Mouse (Mus musculus) heart, embryonic 14.5 days (tissue): ENCODE results near the gene Stpg2. TPM values are rescaled to one million over a fixed set of nuclear protein-coding genes. Genes with fewer than 3 reads are reported as not detected.

ENCODE experiments used
- ATAC-seq: fragments of 200-750 bp; cut with Nextera tagmentation; 2 replicates; pipeline ENCODE4 v1.8.0; 2017; ENCODE audit warnings: low read depth, moderate TSS enrichment; ENCODE audit not compliant: insufficient number of reproducible peaks, insufficient read depth, low FRiP score
- H3K27ac ChIP-seq, 2 experiments: fragments of 200-500 bp in 1 of 2; fragments of 300-500 bp in 1 of 2; sonication (generic) in 1 of 2; replicated peaks in 1 of 2; 2 replicates each; pipeline ENCODE4 v1.5.1; 2012 to 2014; ENCODE audit warnings: low read depth in 2 of 2, low read length in 2 of 2, control low read depth in 1 of 2, mild to moderate bottlenecking in 1 of 2, mixed read lengths in 1 of 2; ENCODE audit not compliant: control insufficient read depth in 1 of 2, insufficient read depth in 1 of 2
- H3K27me3 ChIP-seq: fragments of 300-500 bp; sonication (generic); 2 replicates; pipeline ENCODE4 v1.6.1; 2014; ENCODE audit warnings: mild to moderate bottlenecking, low read length, control low read depth; ENCODE audit not compliant: control insufficient read depth, insufficient read depth
- H3K36me3 ChIP-seq: fragments of 300-500 bp; sonication (generic); 2 replicates; pipeline ENCODE4 v1.6.1; 2014; ENCODE audit warnings: mild to moderate bottlenecking, control low read depth, low read length, mixed read lengths; ENCODE audit not compliant: control insufficient read depth, insufficient read depth
- H3K4me1 ChIP-seq, 2 experiments: fragments of 200-500 bp in 1 of 2; fragments of 300-500 bp in 1 of 2; sonication (generic) in 1 of 2; 2 replicates each; pipeline ENCODE4 v1.6.1; 2012 to 2014; ENCODE audit warnings: low read length in 2 of 2, control low read depth in 1 of 2, mixed read lengths in 1 of 2; ENCODE audit not compliant: control insufficient read depth in 2 of 2, insufficient read depth in 2 of 2
- H3K4me2 ChIP-seq: fragments of 300-500 bp; sonication (generic); 2 replicates; pipeline ENCODE4 v1.6.1; 2014; ENCODE audit warnings: mild to moderate bottlenecking, low read length
- H3K4me3 ChIP-seq, 2 experiments: fragments of 200-500 bp in 1 of 2; fragments of 300-500 bp in 1 of 2; sonication (generic) in 1 of 2; 2 replicates each; pipeline ENCODE4 v1.5.1; 2012 to 2014; ENCODE audit warnings: low read length in 2 of 2, mild to moderate bottlenecking in 2 of 2, control low read depth in 1 of 2, low read depth in 1 of 2, moderate library complexity in 1 of 2; ENCODE audit not compliant: control insufficient read depth in 1 of 2, insufficient read depth in 1 of 2
- H3K9ac ChIP-seq: fragments of 300-500 bp; sonication (generic); 2 replicates; pipeline ENCODE4 v1.6.1; 2014; ENCODE audit warnings: mild to moderate bottlenecking, low read length
- H3K9me3 ChIP-seq: fragments of 300-500 bp; sonication (generic); 2 replicates; pipeline ENCODE4 v1.6.1; 2016; ENCODE audit warnings: low read length, control low read depth; ENCODE audit not compliant: control insufficient read depth
- WGBS: fragments of 180-500 bp; shearing (Covaris S2); extraction: QIAGEN DNeasy Blood & Tissue Kit; methylation state at CpG from one replicate; pipeline ENCODE4 v1.1.7; 2014; 5-methylcytosine and 5-hydroxymethylcytosine counted together
- polyA plus RNA-seq: library from polyadenylated mRNA; unstranded; fragments of >200 nt; fragmentation: Nextera tagmentation; extraction: Ambion mirVana; gene quantifications from 2 replicates; pipeline ENCODE4 v1.2.1, GENCODE M21; 2014

The Stpg2 gene
- polyA plus RNA-seq, 1 experiment from 2014 or later: not detected

- ATAC-seq: no peak
- H3K4me2 ChIP-seq: no peak overlapping the region
- WGBS: 72% methylated on average over 2 of the region's 2 CpGs
- H3K36me3 ChIP-seq: no peaks in the 10 kb centered on the region
- H3K4me3 ChIP-seq: no peak overlapping the region
- H3K9ac ChIP-seq: no peak overlapping the region
- H3K9me3 ChIP-seq: no peaks in the 10 kb centered on the region
- H3K4me1 ChIP-seq: no peaks in the 10 kb centered on the region
- no peak overlapping the region for H3K27ac ChIP-seq
- H3K27me3 ChIP-seq: no peaks in the 10 kb centered on the region
These were observed 527.7 kb downstream of the Stpg2 start for GRCm38 (mm10) chr3:139733156-139733555.

DNA sequence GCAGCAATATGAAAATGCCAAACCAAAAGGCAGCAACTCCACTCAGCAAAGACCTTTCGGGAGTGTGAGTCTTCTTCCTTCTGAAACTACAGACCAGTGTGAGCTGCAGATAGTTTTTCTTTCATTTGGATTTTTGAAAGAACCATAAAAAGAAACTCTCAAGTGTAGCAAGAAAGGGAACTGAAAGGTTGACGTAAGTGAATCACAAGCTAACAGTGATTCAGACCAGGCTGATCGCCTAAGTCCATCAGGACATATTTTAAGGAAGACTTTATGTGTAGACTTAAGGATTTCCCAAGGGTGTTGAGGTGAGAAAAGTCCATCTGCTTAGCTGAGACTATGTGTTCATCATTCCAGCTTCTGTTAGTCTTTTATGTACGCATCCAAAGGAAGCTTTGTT is 533.9 kb downstream of the Stpg2 start:
- Histone ChIP-seq H3K27ac (no peak overlapping the region), H3K36me3 (no peaks in the 10 kb centered on the region), H3K4me2 (no peak overlapping the region), H3K27me3 (no peaks in the 10 kb centered on the region), H3K9me3 (no peaks in the 10 kb centered on the region), H3K4me1 (peaks cover 0 to 4% of the 10 kb centered on the region in 2 experiments; a peak in 1 of 4 replicates), H3K9ac (no peak overlapping the region), H3K4me3 (no peak overlapping the region)
- ATAC-seq: no peak
- WGBS: 90% methylated on average over 4 of the region's 4 CpGs

Other genes with a start within 250 kb of the Stpg2 start
- gene Rap1gds1, start 130.5 kb upstream of the Stpg2 start, polyA plus RNA-seq: 52.9 and 55.8 TPM in 2 replicates